Mouse (Mus musculus) spleen, adult 2 months (tissue): Measurements from ENCODE around the gene Gm4450. TPM values are rescaled to one million over a fixed set of nuclear protein-coding genes. Genes with fewer than 3 reads are reported as not detected.

ENCODE experiments used
- polyA plus RNA-seq: library from polyadenylated mRNA; depleted of rRNA; stranded (reverse); fragments of >200 nt; gene quantifications from 2 replicates; pipeline ENCODE4 v1.2.3, GENCODE M21; 2012; rRNA removed

Gm4450 gene
- polyA plus RNA-seq, 1 experiment, result 0.18 TPM

Other genes with a start within 250 kb of the Gm4450 start
- gene Reg4, start 235.0 kb downstream of the Gm4450 start, polyA plus RNA-seq, result not detected in 2 replicates
- 17.6 and 19.7 TPM in 2 replicates for gene Hmgcs2, start 176.7 kb downstream of the Gm4450 start, polyA plus RNA-seq
- 53.1 and 70.7 TPM in 2 replicates for gene Phgdh, start 117.1 kb downstream of the Gm4450 start, polyA plus RNA-seq
- 0.68 and 0.96 TPM in 2 replicates for gene Zfp697, start 74.7 kb downstream of the Gm4450 start, polyA plus RNA-seq
- gene Hsd3b4, start 53.4 kb upstream of the Gm4450 start, polyA plus RNA-seq, result not detected in 2 replicates
- not detected in 2 replicates for gene Gm10681, start 131.7 kb upstream of the Gm4450 start, polyA plus RNA-seq
- gene Hsd3b5, start 173.1 kb upstream of the Gm4450 start, polyA plus RNA-seq, result not detected in 2 replicates